In genomic region chr13:57476700-57477099, GRCm38 (mm10) we compare ENCODE assay signal across 8 mouse cellular contexts.
A peak's percentile ranks its signal among the peaks of the same experiment; 100 is the strongest.
DNase-seq lines count a peak whose midpoint lies in the region; ATAC-seq and TF ChIP-seq lines count a peak whose summit lies in the region.

No protein-coding gene starts in this region.

- no peak for ATAC-seq in hindbrain, embryonic 13.5 days (ENCODE audit: low FRiP score)
- ATAC-seq in liver, postnatal 0 days = no peak
- ATAC-seq in megakaryocyte, adult 5-6 weeks (ENCODE audit: poor library complexity, severe bottlenecking) = no peak

- H3K4me1 ChIP-seq in hindbrain, embryonic 10.5 days (replicated peaks) = peaks cover 9% of the 10 kb centered on the region
- peaks cover 21% of the 10 kb centered on the region for H3K4me1 ChIP-seq in hindbrain, embryonic 13.5 days (replicated peaks)
- no peaks in the 10 kb centered on the region for H3K4me1 ChIP-seq in ES-Bruce4 (ENCODE audit: control insufficient read depth, insufficient read depth, low read length)
- H3K4me1 ChIP-seq in liver, postnatal 0 days (ENCODE audit: insufficient read depth) = no peaks in the 10 kb centered on the region
- no peaks in the 10 kb centered on the region for H3K4me1 ChIP-seq in thymus, adult 2 months (replicated peaks; ENCODE audit: control insufficient read depth, insufficient read depth, low read length)

- H3K9ac ChIP-seq in hindbrain, embryonic 13.5 days = no peak overlapping the region
- no peak overlapping the region for H3K9ac ChIP-seq in ES-Bruce4 (ENCODE audit: low read depth, poor library complexity, severe bottlenecking)
- no peak overlapping the region for H3K9ac ChIP-seq in liver, postnatal 0 days (replicated peaks)

- TF ChIP-seq POLR2A in ES-Bruce4 (IDR thresholded peaks at IDR 0.05; ENCODE audit: insufficient read depth, low read length) = no peak
- no peak for TF ChIP-seq POLR2A in thymus, adult 2 months (IDR thresholded peaks at IDR 0.05; ENCODE audit: control insufficient read depth, extremely low read depth, insufficient read depth, low read length, poor library complexity)

- H3K27ac ChIP-seq in hindbrain, embryonic 10.5 days = no peak overlapping the region
- no peak overlapping the region for H3K27ac ChIP-seq in hindbrain, embryonic 13.5 days
- no peak overlapping the region for H3K27ac ChIP-seq in ES-Bruce4 (ENCODE audit: insufficient read depth, low read length)
- no peak overlapping the region for H3K27ac ChIP-seq in liver, postnatal 0 days (ENCODE audit: low read depth)
- no peak overlapping the region for H3K27ac ChIP-seq in thymus, adult 2 months (ENCODE audit: control insufficient read depth, insufficient read depth, low read length)

- WGBS in hindbrain, embryonic 10.5 days = 23% methylated on average over 6 of the region's 6 CpGs
- 29% methylated on average over 6 of the region's 6 CpGs for WGBS in hindbrain, embryonic 13.5 days
- 28% methylated on average over 6 of the region's 6 CpGs for WGBS in liver, postnatal 0 days (ENCODE audit: insufficient replicate concordance)
- 25% methylated on average over 6 of the region's 6 CpGs for WGBS in thymus, adult 2 months

- H3K9me3 ChIP-seq in hindbrain, embryonic 10.5 days = no peaks in the 10 kb centered on the region
- H3K9me3 ChIP-seq in hindbrain, embryonic 13.5 days = no peaks in the 10 kb centered on the region
- H3K9me3 ChIP-seq in ES-Bruce4 (replicated peaks; ENCODE audit: control insufficient read depth, insufficient read depth, low read length, poor library complexity, severe bottlenecking) = no peaks in the 10 kb centered on the region
- no peaks in the 10 kb centered on the region for H3K9me3 ChIP-seq in liver, postnatal 0 days (ENCODE audit: low read length)

- no peak overlapping the region for H3K4me3 ChIP-seq in hindbrain, embryonic 10.5 days
- H3K4me3 ChIP-seq in hindbrain, embryonic 13.5 days = no peak overlapping the region
- no peak overlapping the region for H3K4me3 ChIP-seq in ES-Bruce4 (ENCODE audit: low read depth, low read length)
- no peak overlapping the region for H3K4me3 ChIP-seq in liver, postnatal 0 days (ENCODE audit: low read depth, low read length)
- no peak overlapping the region for H3K4me3 ChIP-seq in thymus, adult 2 months (ENCODE audit: control insufficient read depth, insufficient read depth, low read length)

- no peak overlapping the region for H3K4me2 ChIP-seq in hindbrain, embryonic 13.5 days
- no peak overlapping the region for H3K4me2 ChIP-seq in liver, postnatal 0 days (ENCODE audit: low read depth, low read length)

- TF ChIP-seq EP300 in ES-Bruce4 (IDR thresholded peaks at IDR 0.05; ENCODE audit: insufficient read depth, low read depth, low read length) = no peak
- TF ChIP-seq EP300 in liver, postnatal 0 days (IDR thresholded peaks at IDR 0.05; ENCODE audit: low read depth) = no peak

- intact Hi-C loops in heart, postnatal 14 days (cut with DNase I) = loop anchor here (2.0 kb wide), 1 partner anchor 432 kb away; the partner anchor contains the start of gene Spock1

- TF ChIP-seq CTCF in ES-Bruce4 (IDR thresholded peaks at IDR 0.05; ENCODE audit: low read depth, low read length) = peak; percentile 44
- TF ChIP-seq CTCF in liver, postnatal 0 days (IDR thresholded peaks at IDR 0.05; ENCODE audit: low read depth) = peak; percentile 54
- TF ChIP-seq CTCF in thymus, adult 2 months (IDR thresholded peaks at IDR 0.05; ENCODE audit: borderline replicate concordance, control insufficient read depth, extremely low read depth, insufficient read depth, low read length, poor library complexity) = no peak

- H3K36me3 ChIP-seq in hindbrain, embryonic 10.5 days = no peaks in the 10 kb centered on the region
- no peaks in the 10 kb centered on the region for H3K36me3 ChIP-seq in hindbrain, embryonic 13.5 days
- H3K36me3 ChIP-seq in ES-Bruce4 (ENCODE audit: control insufficient read depth, insufficient read depth, low read length, poor library complexity, severe bottlenecking) = no peaks in the 10 kb centered on the region
- H3K36me3 ChIP-seq in liver, postnatal 0 days (replicated peaks; ENCODE audit: insufficient read depth, low read length) = no peaks in the 10 kb centered on the region
- no peaks in the 10 kb centered on the region for H3K36me3 ChIP-seq in thymus, adult 2 months (ENCODE audit: control insufficient read depth, insufficient read depth, low read length)

- no peaks in the 10 kb centered on the region for H3K27me3 ChIP-seq in hindbrain, embryonic 10.5 days (ENCODE audit: insufficient read depth, poor library complexity, severe bottlenecking)
- H3K27me3 ChIP-seq in hindbrain, embryonic 13.5 days = no peaks in the 10 kb centered on the region
- no peaks in the 10 kb centered on the region for H3K27me3 ChIP-seq in ES-Bruce4 (ENCODE audit: control insufficient read depth, insufficient read depth, low read length, poor library complexity, severe bottlenecking)
- H3K27me3 ChIP-seq in liver, postnatal 0 days (ENCODE audit: insufficient read depth, low read length) = no peaks in the 10 kb centered on the region
- no peaks in the 10 kb centered on the region for H3K27me3 ChIP-seq in thymus, adult 2 months (ENCODE audit: control insufficient read depth, insufficient read depth, low read length)

- DNase-seq in hindbrain, embryonic 10.5 days (ENCODE audit: low spot score) = peak; percentile 35
- DNase-seq in c-Kit-positive CD71-positive TER-119-positive erythroid progenitor cells, embryonic 14.5 days (ENCODE audit: low spot score) = peak; percentile 11
- DNase-seq in heart, postnatal 14 days = peak; percentile 4 to 18
- no peak for DNase-seq in liver, postnatal 0 days
- DNase-seq in thymus, adult 2 months = no peak

Comparison
In these comparisons a context has a peak if more than half of its experiments do, and no peak if none do; other contexts are left out.
1. DNase-seq: peak in hindbrain, embryonic 10.5 days (single experiment), c-Kit-positive CD71-positive TER-119-positive erythroid progenitor cells, embryonic 14.5 days (single experiment) and heart, postnatal 14 days (2 of 2); none in liver, postnatal 0 days (single experiment) and thymus, adult 2 months (single experiment).